Mouse (Mus musculus): Measurements from ENCODE around the gene Pifo.

The Pifo gene

DNA sequence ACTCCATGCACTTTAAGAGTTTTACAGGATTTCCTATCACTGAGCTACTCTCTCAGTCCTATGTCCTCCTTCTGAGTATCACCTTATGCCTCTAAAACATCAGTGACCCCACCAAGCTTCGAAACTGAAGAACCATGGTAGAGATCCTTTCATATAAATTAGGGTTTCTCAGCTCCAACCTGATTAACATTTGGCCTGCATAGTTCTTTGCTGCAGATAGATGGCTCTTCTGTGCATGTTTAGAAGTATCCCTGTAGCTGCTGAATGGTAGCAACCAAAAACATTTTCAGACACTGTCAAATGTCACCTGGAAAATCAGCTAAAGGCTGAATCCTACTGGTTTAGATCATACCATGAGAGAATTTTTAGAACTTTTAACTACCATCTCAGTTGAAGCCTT is 57.2 kb downstream of the Pifo start:
- no peak for DNase-seq (ENCODE audit: low read depth)

DNA sequence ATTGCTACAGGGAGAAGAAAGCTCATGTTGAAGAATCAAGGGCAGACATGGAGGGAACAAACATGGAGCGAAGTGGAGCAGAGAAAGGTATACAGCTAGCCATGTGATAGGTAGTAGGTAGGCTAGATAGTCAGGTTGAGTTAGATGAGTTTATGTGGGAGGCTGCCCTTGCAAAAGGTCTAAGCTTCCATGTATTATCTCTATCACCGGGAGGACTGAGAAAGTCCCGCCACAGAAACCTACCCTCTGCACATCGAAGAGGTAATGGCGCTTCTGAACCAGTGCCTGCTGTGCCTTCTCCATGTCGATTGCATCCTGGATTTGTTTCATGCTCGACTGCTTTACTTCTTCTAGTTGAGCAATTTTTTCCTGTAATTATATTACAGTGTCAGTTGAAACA is 63.1 kb downstream of the Pifo start:
- no peak for DNase-seq (ENCODE audit: low read depth)

Data from fibroblast of lung, adult 2 months (primary cell).